Mouse (Mus musculus) midbrain, embryonic 14.5 days (tissue): Measurements from ENCODE around the gene Sprr2j-ps. TPM values are rescaled to one million over a fixed set of nuclear protein-coding genes. Genes with fewer than 3 reads are reported as not detected.

Experiments
- ATAC-seq: fragments of 200-750 bp; cut with Nextera tagmentation; 2 replicates; pipeline ENCODE4 v1.8.0; 2017; ENCODE audit warnings: moderate number of reproducible peaks, moderate library complexity; ENCODE audit not compliant: low FRiP score, low TSS enrichment
- DNase-seq: peaks from one replicate; pipeline ENCODE4 v3.0.0-alpha.2; 2015
- H3K27ac ChIP-seq: fragments of 300-500 bp; sonication (generic); replicated peaks from 2 replicates; pipeline ENCODE4 v1.5.1; 2014; ENCODE audit warnings: mild to moderate bottlenecking, low read depth, low read length, moderate library complexity
- H3K27me3 ChIP-seq: fragments of 300-500 bp; sonication (generic); 2 replicates; pipeline ENCODE4 v1.6.1; 2014; ENCODE audit warnings: low read length, control low read depth, mixed read lengths; ENCODE audit not compliant: control insufficient read depth, insufficient read depth
- H3K36me3 ChIP-seq: fragments of 300-500 bp; sonication (generic); 2 replicates; pipeline ENCODE4 v1.6.1; 2014; ENCODE audit warnings: low read length, control low read depth; ENCODE audit not compliant: control insufficient read depth, insufficient read depth
- H3K4me1 ChIP-seq: fragments of 300-500 bp; sonication (generic); 2 replicates; pipeline ENCODE4 v1.6.1; 2014; ENCODE audit warnings: mild to moderate bottlenecking, antibody characterized with exemption, low read length, control low read depth; ENCODE audit not compliant: control insufficient read depth, insufficient read depth
- H3K4me2 ChIP-seq: fragments of 300-500 bp; sonication (generic); 2 replicates; pipeline ENCODE4 v1.6.1; 2014; ENCODE audit warnings: mild to moderate bottlenecking, low read length, moderate library complexity
- H3K4me3 ChIP-seq: fragments of 300-500 bp; sonication (generic); replicated peaks from 2 replicates; pipeline ENCODE4 v1.5.1; 2014; ENCODE audit warnings: low read depth, low read length
- H3K9ac ChIP-seq: fragments of 300-500 bp; sonication (generic); replicated peaks from 2 replicates; pipeline ENCODE4 v1.6.1; 2014; ENCODE audit warnings: mild to moderate bottlenecking, low read length, moderate library complexity
- H3K9me3 ChIP-seq: fragments of 300-500 bp; sonication (generic); 2 replicates; pipeline ENCODE4 v1.6.1; 2016; ENCODE audit warnings: low read length, control low read depth, mixed read lengths; ENCODE audit not compliant: control insufficient read depth
- WGBS: fragments of 180-500 bp; shearing (Covaris S2); extraction: QIAGEN DNeasy Blood & Tissue Kit; methylation state at CpG from one replicate; pipeline ENCODE4 v1.1.7; 2014; 5-methylcytosine and 5-hydroxymethylcytosine counted together
- polyA plus RNA-seq: library from polyadenylated mRNA; unstranded; fragments of >200 nt; fragmentation: Nextera tagmentation; extraction: Ambion mirVana; gene quantifications from 2 replicates; pipeline ENCODE4 v1.2.1, GENCODE M21; 2014

Gene Sprr2j-ps
- polyA plus RNA-seq, 1 experiment from 2014 or later: not detected

- Histone ChIP-seq H3K27ac (no peak overlapping the region), H3K36me3 (no peaks in the 10 kb centered on the region), H3K4me3 (no peak overlapping the region), H3K27me3 (no peaks in the 10 kb centered on the region), H3K9me3 (no peaks in the 10 kb centered on the region), H3K4me2 (no peak overlapping the region), H3K4me1 (no peaks in the 10 kb centered on the region), H3K9ac (no peak overlapping the region)
- ATAC-seq: no peak
- 93% methylated on average over 5 of the region's 5 CpGs for WGBS
- no peak for DNase-seq
These were observed 37.3 kb downstream of the Sprr2j-ps start for GRCm38 (mm10) chr3:92455151-92455550.

GRCm38 (mm10) chr3:92458620-92459019, 40.7 kb downstream of the Sprr2j-ps start, which contains the start of gene Sprr3:
Gene Sprr3 (minus strand): TSS chr3:92458720.
- ATAC-seq: no peak
- Histone ChIP-seq H3K4me1 (no peaks in the 10 kb centered on the region), H3K4me3 (no peak within 1 kb of the TSS), H3K36me3 (no peaks in the 10 kb centered on the region), H3K27me3 (no peaks in the 10 kb centered on the region), H3K9me3 (no peaks in the 10 kb centered on the region), H3K27ac (no peak within 1 kb of the TSS), H3K9ac (no peak within 1 kb of the TSS), H3K4me2 (no peak within 1 kb of the TSS)
- 76% methylated on average over 2 of the region's 2 CpGs for WGBS
- no peak for DNase-seq

GRCm38 (mm10) chr3:92466576-92466975, 48.7 kb downstream of the Sprr2j-ps start:
- 92% methylated on average over 1 of the region's 1 CpGs for WGBS
- no peak for ATAC-seq

GRCm38 (mm10) chr3:92467424-92467823, 49.5 kb downstream of the Sprr2j-ps start:
- H3K9me3 ChIP-seq: no peaks in the 10 kb centered on the region
- H3K4me2 ChIP-seq: no peak overlapping the region
- H3K27ac ChIP-seq: no peak overlapping the region
- DNase-seq (no peak), ATAC-seq (no peak)
- no peak overlapping the region for H3K9ac ChIP-seq
- no peaks in the 10 kb centered on the region for H3K36me3 ChIP-seq
- no peaks in the 10 kb centered on the region for H3K27me3 ChIP-seq
- no peak overlapping the region for H3K4me3 ChIP-seq
- no peaks in the 10 kb centered on the region for H3K4me1 ChIP-seq

More at GRCm38 (mm10) chr3:92466576-92466975, 48.7 kb downstream of the Sprr2j-ps start:
- Histone ChIP-seq H3K36me3 (no peaks in the 10 kb centered on the region), H3K27me3 (no peaks in the 10 kb centered on the region), H3K27ac (no peak overlapping the region), H3K4me3 (no peak overlapping the region), H3K4me1 (no peaks in the 10 kb centered on the region), H3K9ac (no peak overlapping the region), H3K4me2 (no peak overlapping the region), H3K9me3 (no peaks in the 10 kb centered on the region)
- DNase-seq: no peak

Other genes starting within 250 kb of the Sprr2j-ps start
- not detected in 2 replicates for gene Sprr2a1, start 202.3 kb upstream of the Sprr2j-ps start, polyA plus RNA-seq
- not detected in 2 replicates for gene Sprr2a2, start 202.2 kb upstream of the Sprr2j-ps start, polyA plus RNA-seq
- not detected in 2 replicates for gene Sprr2a3, start 132.7 kb upstream of the Sprr2j-ps start, polyA plus RNA-seq
- gene Sprr2b, start 101.5 kb upstream of the Sprr2j-ps start, polyA plus RNA-seq: not detected in 2 replicates
- not detected in 2 replicates for gene Sprr2d, start 78.9 kb upstream of the Sprr2j-ps start, polyA plus RNA-seq
- gene Sprr2e, start 65.9 kb upstream of the Sprr2j-ps start, polyA plus RNA-seq: not detected in 2 replicates
- not detected in 2 replicates for gene Sprr2f, start 52.9 kb upstream of the Sprr2j-ps start, polyA plus RNA-seq
- gene Sprr2h, start 32.4 kb upstream of the Sprr2j-ps start, polyA plus RNA-seq: not detected in 2 replicates
- not detected in 2 replicates for gene Sprr2i, start 10.1 kb upstream of the Sprr2j-ps start, polyA plus RNA-seq
- 6.2 and 6.3 TPM in 2 replicates for gene Gm9774, start 11.3 kb downstream of the Sprr2j-ps start, polyA plus RNA-seq
- gene Sprr2k, start 14.5 kb downstream of the Sprr2j-ps start, polyA plus RNA-seq: not detected in 2 replicates
- not detected in 2 replicates for gene Sprr1b, start 20.7 kb downstream of the Sprr2j-ps start, polyA plus RNA-seq
- gene Sprr3, start 40.6 kb downstream of the Sprr2j-ps start, polyA plus RNA-seq: not detected in 2 replicates
- gene Sprr1a, start 67.8 kb downstream of the Sprr2j-ps start, polyA plus RNA-seq: not detected in 2 replicates
- gene Sprr4, start 82.4 kb downstream of the Sprr2j-ps start, polyA plus RNA-seq: not detected in 2 replicates
- not detected in 2 replicates for gene 2310046K23Rik, start 116.4 kb downstream of the Sprr2j-ps start, polyA plus RNA-seq
- gene Ivl, start 155.7 kb downstream of the Sprr2j-ps start, polyA plus RNA-seq: not detected in 2 replicates
- gene Smcp, start 170.9 kb downstream of the Sprr2j-ps start, polyA plus RNA-seq: not detected in 2 replicates
- gene 2210017I01Rik, start 189.4 kb downstream of the Sprr2j-ps start, polyA plus RNA-seq: not detected in 2 replicates
- gene Lce6a, start 203.6 kb downstream of the Sprr2j-ps start, polyA plus RNA-seq: not detected in 2 replicates
- gene Lce1a1, start 230.2 kb downstream of the Sprr2j-ps start, polyA plus RNA-seq: not detected in 2 replicates
- gene Lce1b, start 238.8 kb downstream of the Sprr2j-ps start, polyA plus RNA-seq: not detected in 2 replicates